Mouse (Mus musculus): ENCODE data around the gene Scamp2.

- TF ChIP-seq POLR2A (IDR thresholded peaks at IDR 0.05; ENCODE audit: borderline replicate concordance, extremely low read depth, insufficient read depth, insufficient read length, poor library complexity, severe bottlenecking) = no peak
- no peak for TF ChIP-seq CTCF (IDR thresholded peaks at IDR 0.05; ENCODE audit: borderline replicate concordance, extremely low read depth, insufficient read depth, insufficient read length)
These were observed 23.0 kb upstream of the Scamp2 start for GRCm38 (mm10) chr9:57537728-57538181.
